Mouse (Mus musculus) kidney, postnatal 0 days (tissue): ENCODE measurements at regions not wholly inside any gene's neighbourhood (a gene's known extent, or its start where the extent isn't known, plus 50 kb on each side); places are given as distances from the start of the nearest gene placed in this dataset.

ENCODE experiments used
- ATAC-seq: fragments of 200-750 bp; cut with Nextera tagmentation; replicated peaks from 2 replicates; pipeline ENCODE4 v1.8.0; 2017; ENCODE audit warnings: low read depth, moderate number of reproducible peaks, moderate TSS enrichment, moderate library complexity; ENCODE audit not compliant: low FRiP score
- DNase-seq: peaks from one replicate; pipeline ENCODE4 v3.0.0-alpha.2; 2016; ENCODE audit warnings: low spot score
- H3K27ac ChIP-seq: fragments of 300-500 bp; sonication (generic); 2 replicates; pipeline ENCODE4 v1.5.1; 2014; ENCODE audit warnings: mild to moderate bottlenecking
- H3K27me3 ChIP-seq: fragments of 300-500 bp; sonication (generic); 2 replicates; pipeline ENCODE4 v1.6.1; 2014; ENCODE audit warnings: low read length, mixed read lengths; ENCODE audit not compliant: insufficient read depth
- H3K36me3 ChIP-seq: fragments of 300-500 bp; sonication (generic); 2 replicates; pipeline ENCODE4 v1.6.1; 2014; ENCODE audit warnings: low read length, mixed read lengths; ENCODE audit not compliant: insufficient read depth
- H3K4me1 ChIP-seq: fragments of 300-500 bp; sonication (generic); replicated peaks from 2 replicates; pipeline ENCODE4 v1.6.1; 2014; ENCODE audit warnings: antibody characterized with exemption, low read length, mixed read lengths; ENCODE audit not compliant: insufficient read depth
- H3K4me2 ChIP-seq: fragments of 300-500 bp; sonication (generic); 2 replicates; pipeline ENCODE4 v1.6.1; 2014; ENCODE audit warnings: mild to moderate bottlenecking, low read length, moderate library complexity, mixed read lengths
- H3K4me3 ChIP-seq: fragments of 300-500 bp; sonication (generic); replicated peaks from 2 replicates; pipeline ENCODE4 v1.5.1; 2014; ENCODE audit warnings: low read depth, low read length
- H3K9ac ChIP-seq: fragments of 300-500 bp; sonication (generic); 2 replicates; pipeline ENCODE4 v1.6.1; 2014; ENCODE audit warnings: low read depth, low read length
- H3K9me3 ChIP-seq: fragments of 300-500 bp; sonication (generic); replicated peaks from 2 replicates; pipeline ENCODE4 v1.6.1; 2016; ENCODE audit warnings: low read length, inconsistent platforms, mixed read lengths
- CTCF ChIP-seq: IDR thresholded peaks from 2 replicates; pipeline ENCODE4 v1.5.1; 2016; ENCODE audit warnings: antibody characterized with exemption, low read depth, mild to moderate bottlenecking, moderate library complexity
- WGBS: fragments of 180-500 bp; shearing (Covaris S2); extraction: QIAGEN DNeasy Blood & Tissue Kit; methylation state at CpG from one replicate; pipeline ENCODE4 v1.1.7; 2014; 5-methylcytosine and 5-hydroxymethylcytosine counted together

GRCm38 (mm10) chr4:56230451-56230850, 509.4 kb upstream of the Gm26657 start:
- Histone ChIP-seq H3K4me1 (no peaks in the 10 kb centered on the region), H3K9me3 (no peaks in the 10 kb centered on the region), H3K27me3 (no peaks in the 10 kb centered on the region), H3K4me2 (no peak overlapping the region), H3K36me3 (no peaks in the 10 kb centered on the region), H3K9ac (no peak overlapping the region), H3K27ac (no peak overlapping the region), H3K4me3 (no peak overlapping the region)
- no peak for TF ChIP-seq CTCF
- WGBS = 29% methylated on average over 1 of the region's 1 CpGs
- DNase-seq (no peak), ATAC-seq (no peak)

DNA sequence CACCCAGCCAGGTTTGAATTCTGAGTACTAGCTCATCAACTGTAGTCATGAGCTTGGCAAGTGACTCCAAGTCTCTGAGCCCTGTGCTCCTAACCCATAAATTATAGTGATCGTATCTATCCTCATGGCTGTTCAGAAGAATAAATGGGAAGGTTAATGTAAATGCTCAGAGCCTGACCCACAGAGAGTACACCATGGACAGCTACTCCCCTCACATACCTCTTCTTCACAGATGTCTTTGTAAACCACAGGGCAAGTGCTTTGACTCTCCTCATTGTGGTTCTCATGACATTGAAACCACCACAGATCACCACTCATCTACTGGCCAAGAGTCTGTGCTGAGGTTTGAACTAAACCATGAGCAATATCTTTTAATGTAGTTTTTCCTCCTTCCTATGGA, 513.4 kb upstream of the Gm26657 start:
- Histone ChIP-seq H3K4me3 (no peak overlapping the region), H3K27me3 (no peaks in the 10 kb centered on the region), H3K9me3 (no peaks in the 10 kb centered on the region), H3K4me2 (no peak overlapping the region), H3K9ac (no peak overlapping the region), H3K36me3 (no peaks in the 10 kb centered on the region), H3K27ac (no peak overlapping the region), H3K4me1 (no peaks in the 10 kb centered on the region)
- WGBS = 48% methylated on average over 1 of the region's 1 CpGs
- DNase-seq (no peak), ATAC-seq (no peak)
- no peak for TF ChIP-seq CTCF

DNA sequence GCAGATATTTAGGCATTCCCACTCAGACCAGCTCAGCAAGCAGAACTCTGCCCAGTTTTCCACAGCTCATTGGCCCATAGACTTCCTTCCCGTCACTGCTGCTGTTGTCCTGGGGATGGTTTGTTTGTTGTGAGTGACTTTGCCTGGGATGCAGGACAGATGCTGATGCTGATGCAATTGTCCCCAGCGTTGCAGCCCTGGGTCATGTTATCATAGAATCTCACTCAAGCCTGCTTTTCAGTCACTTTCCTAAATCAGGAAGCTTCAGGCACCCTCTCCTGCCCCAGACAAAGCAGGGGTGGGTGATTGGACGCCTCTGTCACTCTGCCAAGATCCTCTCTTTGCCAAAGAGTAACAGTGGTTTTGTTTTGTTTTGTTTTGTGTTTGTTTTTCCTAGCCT, 515.3 kb upstream of the Gm26657 start:
- 31% methylated on average over 3 of the region's 3 CpGs for WGBS

DNA sequence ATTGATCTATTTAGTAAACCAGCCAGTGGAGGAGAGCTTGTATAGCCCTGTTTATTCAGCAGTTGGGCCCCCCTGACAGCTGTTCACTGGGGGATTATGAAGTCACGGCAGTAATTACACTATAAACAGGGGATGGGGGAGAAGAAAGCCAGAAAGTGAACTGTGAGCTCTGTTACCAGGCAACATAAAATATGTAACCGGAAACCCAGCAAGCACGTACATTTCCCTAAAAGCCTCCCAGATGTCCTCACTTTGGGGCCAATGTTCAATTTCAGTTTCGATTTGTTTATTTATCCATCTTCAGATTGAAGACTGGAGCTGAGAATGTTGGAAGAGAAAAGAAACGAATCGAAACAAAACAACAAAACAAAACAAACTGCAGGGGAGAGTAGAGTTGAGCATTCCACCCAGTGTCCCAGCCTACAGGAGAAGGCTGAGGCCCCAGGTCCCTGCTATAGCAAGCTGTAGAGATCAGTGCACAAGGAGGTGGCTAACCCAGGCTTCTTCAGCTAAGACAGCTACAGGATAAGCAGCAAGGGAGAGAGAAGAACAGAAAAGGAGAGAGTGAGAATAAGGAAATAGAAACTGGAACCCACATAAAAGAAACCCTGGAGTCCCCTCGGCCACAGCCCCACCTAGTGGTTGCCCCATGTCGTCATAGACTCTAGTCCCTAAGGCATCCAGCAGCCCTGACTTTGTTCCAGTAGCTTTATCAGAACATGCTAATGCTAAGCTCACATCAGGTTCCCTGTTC, 517.7 kb upstream of the Gm26657 start:
- ATAC-seq (no peak), DNase-seq (peak; percentile 79)
- peak; percentile 70 for TF ChIP-seq CTCF
- H3K27me3 ChIP-seq = no peaks in the 10 kb centered on the region
- H3K4me3 ChIP-seq = no peak overlapping the region
- H3K4me1 ChIP-seq = no peaks in the 10 kb centered on the region
- H3K9ac ChIP-seq = no peak overlapping the region
- H3K27ac ChIP-seq = no peak overlapping the region
- no peaks in the 10 kb centered on the region for H3K9me3 ChIP-seq
- 47% methylated on average over 8 of the region's 8 CpGs for WGBS
- no peaks in the 10 kb centered on the region for H3K36me3 ChIP-seq
- peak overlapping the region; percentile 33 for H3K4me2 ChIP-seq

More for the DNA sequence above, 515.3 kb upstream of the Gm26657 start:
- no peaks in the 10 kb centered on the region for H3K9me3 ChIP-seq
- no peaks in the 10 kb centered on the region for H3K27me3 ChIP-seq
- no peak overlapping the region for H3K4me3 ChIP-seq
- no peak for TF ChIP-seq CTCF
- H3K4me2 ChIP-seq = no peak overlapping the region
- DNase-seq = peak; percentile 43
- H3K4me1 ChIP-seq = no peaks in the 10 kb centered on the region
- H3K9ac ChIP-seq = no peak overlapping the region
- H3K36me3 ChIP-seq = no peaks in the 10 kb centered on the region
- H3K27ac ChIP-seq = no peak overlapping the region
- ATAC-seq = no peak

GRCm38 (mm10) chr4:56220531-56220930, 519.3 kb upstream of the Gm26657 start:
- no peaks in the 10 kb centered on the region for H3K36me3 ChIP-seq
- H3K9me3 ChIP-seq = no peaks in the 10 kb centered on the region
- DNase-seq = peak; percentile 19
- no peak overlapping the region for H3K4me3 ChIP-seq
- no peaks in the 10 kb centered on the region for H3K4me1 ChIP-seq
- H3K9ac ChIP-seq = no peak overlapping the region
- ATAC-seq = no peak
- H3K4me2 ChIP-seq = no peak overlapping the region
- no peak overlapping the region for H3K27ac ChIP-seq
- whole genome bisulfite sequencing = 30% methylated on average over 8 of the region's 8 CpGs
- H3K27me3 ChIP-seq = no peaks in the 10 kb centered on the region
- TF ChIP-seq CTCF = no peak

GRCm38 (mm10) chr4:56209499-56209898, 530.4 kb upstream of the Gm26657 start:
- no peaks in the 10 kb centered on the region for H3K9me3 ChIP-seq
- DNase-seq (no peak), ATAC-seq (no peak)
- TF ChIP-seq CTCF = no peak
- 86% methylated on average over 2 of the region's 2 CpGs for WGBS
- H3K36me3 ChIP-seq = no peaks in the 10 kb centered on the region
- H3K4me3 ChIP-seq = no peak overlapping the region
- no peaks in the 10 kb centered on the region for H3K27me3 ChIP-seq
- no peak overlapping the region for H3K4me2 ChIP-seq
- no peaks in the 10 kb centered on the region for H3K4me1 ChIP-seq
- no peak overlapping the region for H3K9ac ChIP-seq
- no peak overlapping the region for H3K27ac ChIP-seq

DNA sequence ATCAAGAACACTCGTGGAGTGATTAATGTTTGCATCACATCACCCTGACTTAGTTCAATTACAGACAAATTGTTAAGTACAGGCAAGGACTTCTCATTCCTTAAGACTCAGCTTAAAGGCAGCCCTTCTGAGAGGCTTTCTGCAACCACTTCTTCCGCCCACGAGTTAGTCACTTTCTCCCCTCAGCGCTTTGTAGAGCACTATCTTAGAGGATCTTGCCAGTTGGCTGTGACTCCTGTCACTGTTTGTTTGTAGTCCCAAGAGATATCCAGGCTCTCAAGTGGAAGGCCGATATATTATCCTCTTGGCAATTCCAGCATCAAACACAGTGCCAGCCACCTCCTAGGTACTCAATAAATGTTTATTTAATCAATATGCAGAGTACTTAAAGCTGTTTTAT, 532.1 kb upstream of the Gm26657 start:
- H3K27ac ChIP-seq = no peak overlapping the region
- no peak for TF ChIP-seq CTCF
- peak; percentile 16 for DNase-seq
- H3K4me1 ChIP-seq = no peaks in the 10 kb centered on the region
- no peaks in the 10 kb centered on the region for H3K36me3 ChIP-seq
- H3K9ac ChIP-seq = no peak overlapping the region
- ATAC-seq = no peak
- H3K4me2 ChIP-seq = no peak overlapping the region
- no peaks in the 10 kb centered on the region; the same call in 1 of the 2 replicates for H3K9me3 ChIP-seq
- H3K27me3 ChIP-seq = no peaks in the 10 kb centered on the region
- 42% methylated on average over 5 of the region's 5 CpGs for WGBS
- no peak overlapping the region for H3K4me3 ChIP-seq
